Mouse (Mus musculus): ENCODE results near the gene Snx29. TPM values are rescaled to one million over a fixed set of nuclear protein-coding genes. Genes with fewer than 3 reads are reported as not detected.
"Not testable (repeated sequence)": the region's sequence is repeated elsewhere in the genome, so short reads cannot be mapped to it uniquely, and the experiment has no call there.

Snx29 gene
- total RNA-seq, 1 experiment, result 9.6 TPM

- no peak for DNase-seq (ENCODE audit: low read depth, low spot score)
- in situ Hi-C loops (cut with MboI; ENCODE audit: low sequenced_read_pairs in 2 of 2, unreplicated experiment in 2 of 2), result no loop called here
- no peak overlapping the region for H3K27ac ChIP-seq (ENCODE audit: insufficient read depth, low read depth, low read length, poor library complexity, severe bottlenecking)
- no peak overlapping the region for H3K4me3 ChIP-seq (ENCODE audit: insufficient read depth in 1 of 2, low read depth in 1 of 2, low read length in 2 of 2, poor library complexity in 1 of 2, severe bottlenecking in 1 of 2)
- H3K9me3 ChIP-seq (ENCODE audit: control insufficient read depth, insufficient read depth, low read depth, low read length), result no peaks in the 10 kb centered on the region
- H3K9ac ChIP-seq (ENCODE audit: insufficient read depth, low read depth, low read length, poor library complexity, severe bottlenecking), result no peak overlapping the region
- no peak for TF ChIP-seq HCFC1 (IDR thresholded peaks at IDR 0.05; ENCODE audit: borderline replicate concordance, insufficient read depth, low read length)
- TF ChIP-seq CHD2 (IDR thresholded peaks at IDR 0.05; ENCODE audit: low read depth, low read length), result no peak
- no peak for TF ChIP-seq MAFK (IDR thresholded peaks at IDR 0.05; ENCODE audit: insufficient read depth, low read depth, low read length)
- no peak for TF ChIP-seq ZC3H11A (IDR thresholded peaks at IDR 0.05; ENCODE audit: borderline replicate concordance, low read depth, low read length)
- TF ChIP-seq ZNF384 (IDR thresholded peaks at IDR 0.05; ENCODE audit: low read depth, low read length), result no peak
- no peaks in the 10 kb centered on the region for H3K4me1 ChIP-seq (ENCODE audit: control insufficient read depth in 2 of 2, insufficient read depth in 2 of 2, low read length in 2 of 2, poor library complexity in 1 of 2)
- H3K36me3 ChIP-seq (ENCODE audit: control insufficient read depth, insufficient read depth, low read length, poor library complexity, severe bottlenecking), result no peaks in the 10 kb centered on the region
Observed at GRCm38 (mm10) chr16:11574517-11574916, 251.8 kb downstream of the Snx29 start.

GRCm38 (mm10) chr16:11575733-11576132 lies 253.0 kb downstream of the Snx29 start:
- DNase-seq (ENCODE audit: low read depth, low spot score); H3K36me3 ChIP-seq (ENCODE audit: control insufficient read depth, insufficient read depth, low read length, poor library complexity, severe bottlenecking); H3K4me1 ChIP-seq (ENCODE audit: control insufficient read depth in 2 of 2, insufficient read depth in 2 of 2, low read length in 2 of 2, poor library complexity in 1 of 2); H3K4me3 ChIP-seq (ENCODE audit: insufficient read depth in 1 of 2, low read depth in 1 of 2, low read length in 2 of 2, poor library complexity in 1 of 2, severe bottlenecking in 1 of 2); H3K9ac ChIP-seq (ENCODE audit: insufficient read depth, low read depth, low read length, poor library complexity, severe bottlenecking); H3K9me3 ChIP-seq (ENCODE audit: control insufficient read depth, insufficient read depth, low read depth, low read length); H3K27ac ChIP-seq (ENCODE audit: insufficient read depth, low read depth, low read length, poor library complexity, severe bottlenecking); in situ Hi-C loops (cut with MboI; ENCODE audit: low sequenced_read_pairs in 2 of 2, unreplicated experiment in 2 of 2): not testable (repeated sequence)

GRCm38 (mm10) chr16:11577541-11578255 lies 255.0 kb downstream of the Snx29 start:
- Histone ChIP-seq H3K4me3 (ENCODE audit: insufficient read depth in 1 of 2, low read depth in 1 of 2, low read length in 2 of 2, poor library complexity in 1 of 2, severe bottlenecking in 1 of 2) (no peak overlapping the region), H3K36me3 (ENCODE audit: control insufficient read depth, insufficient read depth, low read length, poor library complexity, severe bottlenecking) (no peaks in the 10 kb centered on the region), H3K9ac (ENCODE audit: insufficient read depth, low read depth, low read length, poor library complexity, severe bottlenecking) (no peak overlapping the region), H3K4me1 (ENCODE audit: control insufficient read depth in 2 of 2, insufficient read depth in 2 of 2, low read length in 2 of 2, poor library complexity in 1 of 2) (no peaks in the 10 kb centered on the region), H3K9me3 (ENCODE audit: control insufficient read depth, insufficient read depth, low read depth, low read length) (no peaks in the 10 kb centered on the region), H3K27ac (ENCODE audit: insufficient read depth, low read depth, low read length, poor library complexity, severe bottlenecking) (no peak overlapping the region)
- DNase-seq (ENCODE audit: low read depth, low spot score), result no peak
- in situ Hi-C loops (cut with MboI; ENCODE audit: low sequenced_read_pairs in 2 of 2, unreplicated experiment in 2 of 2), result no loop called here
- TF ChIP-seq HCFC1 (IDR thresholded peaks at IDR 0.05; ENCODE audit: borderline replicate concordance, insufficient read depth, low read length) (no peak), MAFK (IDR thresholded peaks at IDR 0.05; ENCODE audit: insufficient read depth, low read depth, low read length) (no peak), ZNF384 (IDR thresholded peaks at IDR 0.05; ENCODE audit: low read depth, low read length) (no peak), CHD2 (IDR thresholded peaks at IDR 0.05; ENCODE audit: low read depth, low read length) (no peak), ZC3H11A (IDR thresholded peaks at IDR 0.05; ENCODE audit: borderline replicate concordance, low read depth, low read length) (no peak)

GRCm38 (mm10) chr16:11579676-11580098 lies 257.0 kb downstream of the Snx29 start:
- H3K27ac ChIP-seq (ENCODE audit: insufficient read depth, low read depth, low read length, poor library complexity, severe bottlenecking), result no peak overlapping the region
- TF ChIP-seq ZNF384 (IDR thresholded peaks at IDR 0.05; ENCODE audit: low read depth, low read length), result no peak
- no peak for TF ChIP-seq CHD2 (IDR thresholded peaks at IDR 0.05; ENCODE audit: low read depth, low read length)
- TF ChIP-seq MAFK (IDR thresholded peaks at IDR 0.05; ENCODE audit: insufficient read depth, low read depth, low read length), result no peak
- no peak for TF ChIP-seq HCFC1 (IDR thresholded peaks at IDR 0.05; ENCODE audit: borderline replicate concordance, insufficient read depth, low read length)
- TF ChIP-seq ZC3H11A (IDR thresholded peaks at IDR 0.05; ENCODE audit: borderline replicate concordance, low read depth, low read length), result no peak
- no peak overlapping the region for H3K9ac ChIP-seq (ENCODE audit: insufficient read depth, low read depth, low read length, poor library complexity, severe bottlenecking)
- H3K9me3 ChIP-seq (ENCODE audit: control insufficient read depth, insufficient read depth, low read depth, low read length), result no peaks in the 10 kb centered on the region
- no peaks in the 10 kb centered on the region for H3K36me3 ChIP-seq (ENCODE audit: control insufficient read depth, insufficient read depth, low read length, poor library complexity, severe bottlenecking)
- peak; percentile 16 for DNase-seq (ENCODE audit: low read depth, low spot score)
- H3K4me1 ChIP-seq (ENCODE audit: control insufficient read depth in 2 of 2, insufficient read depth in 2 of 2, low read length in 2 of 2, poor library complexity in 1 of 2), result no peaks in the 10 kb centered on the region
- no peak overlapping the region for H3K4me3 ChIP-seq (ENCODE audit: insufficient read depth in 1 of 2, low read depth in 1 of 2, low read length in 2 of 2, poor library complexity in 1 of 2, severe bottlenecking in 1 of 2)
- in situ Hi-C loops (cut with MboI; ENCODE audit: low sequenced_read_pairs in 2 of 2, unreplicated experiment in 2 of 2), result no loop called here
